Mouse (Mus musculus) hindbrain, embryonic 16.5 days (tissue): ENCODE data around the gene Ccr4. TPM values are rescaled to one million over a fixed set of nuclear protein-coding genes. Genes with fewer than 3 reads are reported as not detected.

Source experiments
- ATAC-seq: fragments of 200-750 bp; cut with Nextera tagmentation; 2 replicates; pipeline ENCODE4 v1.8.0; 2017; ENCODE audit warnings: moderate TSS enrichment, moderate library complexity
- H3K27ac ChIP-seq: fragments of 300-500 bp; sonication (generic); 2 replicates; pipeline ENCODE4 v1.5.1; 2014; ENCODE audit warnings: low read depth, mild to moderate bottlenecking, control low read depth, low read length, moderate library complexity
- H3K27me3 ChIP-seq: fragments of 300-500 bp; sonication (generic); replicated peaks from 2 replicates; pipeline ENCODE4 v1.6.1; 2014; ENCODE audit warnings: low read length; ENCODE audit not compliant: control insufficient read depth, insufficient read depth
- H3K36me3 ChIP-seq: fragments of 300-500 bp; sonication (generic); 2 replicates; pipeline ENCODE4 v1.6.1; 2014; ENCODE audit warnings: mild to moderate bottlenecking, low read length, moderate library complexity, mixed read lengths; ENCODE audit not compliant: control insufficient read depth, insufficient read depth
- H3K4me1 ChIP-seq: fragments of 300-500 bp; sonication (generic); 2 replicates; pipeline ENCODE4 v1.6.1; 2014; ENCODE audit warnings: low read depth, low read length; ENCODE audit not compliant: control insufficient read depth, insufficient read depth
- H3K4me2 ChIP-seq: fragments of 300-500 bp; sonication (generic); 2 replicates; pipeline ENCODE4 v1.6.1; 2014; ENCODE audit warnings: mild to moderate bottlenecking, low read length, control low read depth, moderate library complexity
- H3K4me3 ChIP-seq: fragments of 300-500 bp; sonication (generic); 2 replicates; pipeline ENCODE4 v1.5.1; 2014; ENCODE audit warnings: mild to moderate bottlenecking, low read length, control low read depth, moderate library complexity
- H3K9ac ChIP-seq: fragments of 300-500 bp; sonication (generic); 2 replicates; pipeline ENCODE4 v1.6.1; 2014; ENCODE audit warnings: low read depth, mild to moderate bottlenecking, control low read depth, low read length, moderate library complexity
- H3K9me3 ChIP-seq: fragments of 300-500 bp; sonication (generic); 2 replicates; pipeline ENCODE4 v1.6.1; 2014; ENCODE audit warnings: mild to moderate bottlenecking, low read length, moderate library complexity; ENCODE audit not compliant: control insufficient read depth
- WGBS: fragments of 180-500 bp; shearing (Covaris S2); extraction: QIAGEN DNeasy Blood & Tissue Kit; methylation state at CpG from one replicate; pipeline ENCODE4 v1.1.7; 2014; 5-methylcytosine and 5-hydroxymethylcytosine counted together
- polyA plus RNA-seq: library from polyadenylated mRNA; unstranded; fragments of >200 nt; fragmentation: Nextera tagmentation; extraction: Ambion mirVana; gene quantifications from 2 replicates; pipeline ENCODE4 v1.2.1, GENCODE M21; 2015

The Ccr4 gene
- polyA plus RNA-seq, 1 experiment from 2014 or later, result not detected

DNA sequence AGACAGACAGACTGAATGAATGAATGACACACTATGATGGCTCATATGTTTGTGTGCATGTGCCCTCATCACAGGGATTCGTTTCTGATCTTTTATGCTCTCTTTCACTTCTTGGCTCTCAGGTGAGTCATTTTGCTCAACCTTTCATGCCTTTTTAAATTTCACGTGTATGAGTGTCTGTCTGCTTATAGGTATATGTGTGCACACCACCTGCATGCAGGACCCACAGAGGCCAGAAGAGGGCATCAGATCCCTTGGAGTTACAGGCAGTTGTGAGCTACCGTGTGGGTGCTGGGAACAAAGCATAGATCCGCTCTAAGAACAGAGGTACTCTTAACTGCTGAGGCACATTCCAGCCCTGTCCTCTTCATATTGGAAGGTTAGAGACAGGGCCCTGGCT, 36.0 kb downstream of the Ccr4 start:
- 95% methylated on average over 4 of the region's 4 CpGs for WGBS
- Histone ChIP-seq H3K9ac (no peak overlapping the region), H3K27ac (no peak overlapping the region), H3K27me3 (no peaks in the 10 kb centered on the region), H3K4me1 (no peaks in the 10 kb centered on the region), H3K4me2 (no peak overlapping the region), H3K9me3 (no peaks in the 10 kb centered on the region; the same call in 1 of the 2 replicates), H3K4me3 (no peak overlapping the region), H3K36me3 (peaks cover 9% of the 10 kb centered on the region; the same call in 1 of the 2 replicates)
- no peak for ATAC-seq

GRCm38 (mm10) chr9:114468217-114468616, 36.5 kb downstream of the Ccr4 start:
- ATAC-seq, result no peak
- Histone ChIP-seq H3K9me3 (no peaks in the 10 kb centered on the region; the same call in 1 of the 2 replicates), H3K36me3 (peaks cover 9% of the 10 kb centered on the region; the same call in 1 of the 2 replicates), H3K4me1 (no peaks in the 10 kb centered on the region), H3K9ac (no peak overlapping the region), H3K27me3 (no peaks in the 10 kb centered on the region), H3K4me3 (no peak overlapping the region), H3K4me2 (no peak overlapping the region), H3K27ac (no peak overlapping the region)
- 87% methylated on average over 5 of the region's 5 CpGs for WGBS

DNA sequence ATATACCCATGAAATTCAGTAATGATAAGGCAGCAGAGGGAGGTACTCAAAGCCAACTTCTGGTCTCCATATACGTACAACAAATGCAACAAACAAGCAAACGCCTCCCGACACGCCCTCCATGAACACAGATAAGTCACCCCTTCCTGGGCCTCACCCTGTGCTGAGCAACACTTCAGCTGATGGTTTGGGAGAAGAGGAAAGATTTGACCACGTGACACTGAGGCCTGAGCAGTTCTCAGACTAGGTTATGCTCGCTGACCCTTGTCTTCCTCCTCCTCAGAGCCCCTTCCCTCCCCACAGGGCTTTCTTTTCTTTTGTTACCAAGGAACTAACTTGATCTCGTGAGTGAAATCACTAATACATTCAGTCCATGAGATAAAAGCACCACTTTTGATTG, 37.8 kb downstream of the Ccr4 start:
- Histone ChIP-seq H3K9me3 (no peaks in the 10 kb centered on the region; the same call in 1 of the 2 replicates), H3K4me3 (no peak overlapping the region), H3K27me3 (no peaks in the 10 kb centered on the region), H3K9ac (no peak overlapping the region), H3K36me3 (peaks cover 9% of the 10 kb centered on the region; the same call in 1 of the 2 replicates), H3K4me1 (no peaks in the 10 kb centered on the region), H3K27ac (no peak overlapping the region), H3K4me2 (no peak overlapping the region)
- 60% methylated on average over 7 of the region's 7 CpGs for WGBS
- no peak for ATAC-seq

GRCm38 (mm10) chr9:114465442-114465841, 39.3 kb downstream of the Ccr4 start:
- WGBS, result 82% methylated on average over 6 of the region's 6 CpGs
- H3K9ac ChIP-seq, result no peak overlapping the region
- no peaks in the 10 kb centered on the region; the same call in 1 of the 2 replicates for H3K9me3 ChIP-seq
- H3K27me3 ChIP-seq, result no peaks in the 10 kb centered on the region
- ATAC-seq, result no peak
- H3K4me1 ChIP-seq, result no peaks in the 10 kb centered on the region
- H3K4me2 ChIP-seq, result no peak overlapping the region
- H3K27ac ChIP-seq, result no peak overlapping the region
- H3K4me3 ChIP-seq, result no peak overlapping the region
- peaks cover 18% of the 10 kb centered on the region for H3K36me3 ChIP-seq

GRCm38 (mm10) chr9:114462569-114462968, 42.1 kb downstream of the Ccr4 start:
- H3K4me2 ChIP-seq, result no peak overlapping the region
- no peak overlapping the region for H3K27ac ChIP-seq
- H3K4me3 ChIP-seq, result no peak overlapping the region
- no peaks in the 10 kb centered on the region for H3K27me3 ChIP-seq
- no peaks in the 10 kb centered on the region for H3K9me3 ChIP-seq
- H3K36me3 ChIP-seq, result peaks cover 19% of the 10 kb centered on the region
- no peaks in the 10 kb centered on the region for H3K4me1 ChIP-seq
- no peak for ATAC-seq
- H3K9ac ChIP-seq, result no peak overlapping the region
- 96% methylated on average over 7 of the region's 7 CpGs for WGBS

DNA sequence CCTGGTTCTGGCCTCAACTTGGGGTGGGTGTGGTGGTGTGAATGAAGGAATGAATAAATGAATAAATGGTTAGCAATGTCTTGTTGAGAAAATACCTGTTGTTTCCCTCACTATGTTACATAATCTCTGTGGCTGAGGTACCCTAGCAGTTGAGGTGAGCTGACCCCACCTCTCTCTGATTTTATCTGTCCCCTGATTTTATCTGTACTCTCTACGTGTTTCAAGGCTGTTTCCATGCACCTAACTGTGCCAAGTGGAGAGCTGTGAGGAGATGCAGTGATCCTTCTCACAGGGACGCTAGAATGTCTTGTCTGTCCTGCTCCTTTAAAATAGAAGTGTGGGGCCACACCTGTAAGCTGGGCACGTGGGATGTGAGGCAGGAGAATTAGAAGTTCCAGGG, 46.3 kb downstream of the Ccr4 start:
- H3K36me3 ChIP-seq, result peaks cover 20% of the 10 kb centered on the region
- no peaks in the 10 kb centered on the region for H3K4me1 ChIP-seq
- no peak overlapping the region for H3K4me2 ChIP-seq
- 84% methylated on average over 3 of the region's 3 CpGs for WGBS
- ATAC-seq, result no peak
- H3K27me3 ChIP-seq, result no peaks in the 10 kb centered on the region
- no peak overlapping the region for H3K9ac ChIP-seq
- H3K27ac ChIP-seq, result no peak overlapping the region
- no peak overlapping the region for H3K4me3 ChIP-seq
- no peaks in the 10 kb centered on the region for H3K9me3 ChIP-seq

DNA sequence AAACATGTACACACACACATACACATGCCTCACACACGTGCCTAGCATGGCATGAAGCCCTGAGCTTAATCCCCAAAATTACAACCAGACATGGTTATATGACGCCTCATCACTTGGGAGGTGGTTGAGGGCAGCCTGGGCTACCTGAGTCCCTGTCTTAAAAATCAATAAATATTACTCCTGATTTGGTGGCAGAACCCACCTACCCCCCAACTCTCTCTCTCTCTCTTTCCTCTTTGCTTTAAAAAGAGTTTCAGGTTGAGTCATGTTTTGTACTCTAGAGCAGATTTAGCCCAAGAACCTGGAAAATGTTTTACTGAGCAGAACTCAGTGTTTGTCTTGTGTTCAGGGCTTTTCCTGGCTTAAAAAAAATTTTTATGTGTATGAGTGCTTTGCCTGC, 49.3 kb downstream of the Ccr4 start:
- no peak overlapping the region for H3K9ac ChIP-seq
- no peaks in the 10 kb centered on the region for H3K4me1 ChIP-seq
- H3K4me3 ChIP-seq, result no peak overlapping the region
- H3K36me3 ChIP-seq, result peaks cover 11% of the 10 kb centered on the region
- 88% methylated on average over 2 of the region's 2 CpGs for WGBS
- H3K4me2 ChIP-seq, result no peak overlapping the region
- H3K9me3 ChIP-seq, result no peaks in the 10 kb centered on the region
- ATAC-seq, result no peak
- no peaks in the 10 kb centered on the region for H3K27me3 ChIP-seq
- H3K27ac ChIP-seq, result no peak overlapping the region

- 94% methylated on average over 6 of the region's 6 CpGs for WGBS
- no peak overlapping the region for H3K9ac ChIP-seq
- no peaks in the 10 kb centered on the region for H3K9me3 ChIP-seq
- no peak for ATAC-seq
- H3K4me3 ChIP-seq, result no peak overlapping the region
- no peaks in the 10 kb centered on the region for H3K27me3 ChIP-seq
- peaks cover 7% of the 10 kb centered on the region; the same call in 1 of the 2 replicates for H3K36me3 ChIP-seq
- no peak overlapping the region for H3K4me2 ChIP-seq
- no peaks in the 10 kb centered on the region for H3K4me1 ChIP-seq
- H3K27ac ChIP-seq, result no peak overlapping the region
Observed at GRCm38 (mm10) chr9:114452418-114452817, 52.3 kb downstream of the Ccr4 start.

DNA sequence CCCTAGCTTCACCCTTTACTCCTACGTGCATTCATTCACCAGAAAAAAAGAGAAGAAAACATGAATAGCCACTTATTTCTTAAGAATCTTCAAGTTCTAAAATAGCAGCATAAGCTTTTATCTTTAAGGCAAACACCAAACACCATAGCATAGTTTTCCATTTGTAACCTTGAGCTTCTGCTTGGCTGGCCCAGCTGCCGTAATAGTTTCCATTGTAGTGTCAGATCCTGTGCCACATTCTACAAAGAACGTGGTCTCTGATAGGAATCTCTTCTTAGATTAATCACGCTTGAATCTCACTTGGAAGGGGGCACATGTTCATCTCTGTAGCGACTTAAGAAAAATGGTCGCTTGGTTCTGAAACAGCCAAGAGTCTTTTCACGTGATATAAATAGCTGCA, 53.1 kb downstream of the Ccr4 start:
- Histone ChIP-seq H3K9ac (no peak overlapping the region), H3K27ac (no peak overlapping the region), H3K36me3 (peaks cover 4% of the 10 kb centered on the region; the same call in 1 of the 2 replicates), H3K4me3 (no peak overlapping the region), H3K4me1 (no peaks in the 10 kb centered on the region), H3K27me3 (no peaks in the 10 kb centered on the region), H3K9me3 (no peaks in the 10 kb centered on the region), H3K4me2 (no peak overlapping the region)
- 87% methylated on average over 7 of the region's 7 CpGs for WGBS
- no peak for ATAC-seq
